Mouse (Mus musculus): Measurements from ENCODE around the gene Yars.

- TF ChIP-seq CTCF (IDR thresholded peaks at IDR 0.05; ENCODE audit: control insufficient read depth, insufficient read depth, insufficient replicate concordance, low read depth, low read length) (no peak), POLR2A (IDR thresholded peaks at IDR 0.05; ENCODE audit: control insufficient read depth, low read depth, low read length) (no peak)
These were observed 46.1 kb upstream of the Yars start for GRCm38 (mm10) chr4:129143509-129143908.

Measured in testis, adult 2 months (tissue).